Mouse (Mus musculus): ENCODE results near the gene Lbh. TPM values are rescaled to one million over a fixed set of nuclear protein-coding genes. Genes with fewer than 3 reads are reported as not detected.

The Lbh gene
- polyA plus RNA-seq, 1 experiment from 2014 or later, result 3.2 TPM

DNA sequence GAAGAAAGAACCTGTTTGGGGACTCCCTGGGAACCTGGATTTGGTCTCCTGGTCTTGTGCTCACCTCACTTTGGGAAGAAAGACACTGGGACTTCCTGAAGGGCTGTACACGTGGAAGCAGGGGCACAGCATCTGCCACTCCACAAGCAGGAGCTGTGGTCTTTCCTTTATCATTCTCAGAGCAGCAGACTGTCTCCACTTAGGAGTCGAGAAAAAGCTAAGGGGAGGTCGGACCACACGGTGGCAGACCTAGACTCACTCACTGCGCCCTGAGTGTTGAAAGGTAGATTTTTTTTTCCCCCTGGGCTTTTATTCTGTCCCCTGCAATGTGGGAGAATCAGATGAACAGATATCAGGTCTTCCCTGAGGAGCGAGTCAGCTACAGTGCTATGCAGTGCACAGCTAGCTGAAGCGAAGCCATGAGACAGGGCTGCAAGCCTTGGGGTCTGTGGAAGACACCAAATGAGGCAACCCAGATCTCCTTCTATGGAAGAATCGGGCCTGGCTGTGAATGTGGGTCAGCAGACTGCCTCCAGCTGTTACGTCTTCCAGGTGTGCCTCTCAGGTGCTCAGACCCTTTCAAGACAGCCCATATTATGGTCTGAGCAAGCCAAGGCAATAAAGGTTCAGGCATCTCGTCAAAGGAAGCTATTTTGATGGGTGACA is 11.7 kb upstream of the Lbh start:
- Histone ChIP-seq H3K9me3 (ENCODE audit: control insufficient read depth, low read length) (no peaks in the 10 kb centered on the region), H3K4me3 (ENCODE audit: low read depth, low read length) (no peak overlapping the region), H3K27ac (replicated peaks; ENCODE audit: low read depth, low read length) (no peak overlapping the region), H3K4me2 (ENCODE audit: low read depth, low read length) (no peak overlapping the region), H3K27me3 (replicated peaks; ENCODE audit: control insufficient read depth, insufficient read depth, low read length) (no peaks in the 10 kb centered on the region), H3K4me1 (ENCODE audit: control insufficient read depth, insufficient read depth, low read length) (no peaks in the 10 kb centered on the region), H3K9ac (ENCODE audit: low read depth, low read length) (no peak overlapping the region), H3K36me3 (ENCODE audit: control insufficient read depth, insufficient read depth, low read length) (no peaks in the 10 kb centered on the region)
- WGBS, result 63% methylated on average over 10 of the region's 10 CpGs
- ATAC-seq (ENCODE audit: low read depth) (no peak), DNase-seq (ENCODE audit: low spot score) (no peak)

GRCm38 (mm10) chr17:72907211-72907610 is 10.9 kb upstream of the Lbh start:
- DNase-seq (ENCODE audit: low spot score) (no peak), ATAC-seq (ENCODE audit: low read depth) (no peak)
- no peak overlapping the region for H3K27ac ChIP-seq (replicated peaks; ENCODE audit: low read depth, low read length)
- H3K9ac ChIP-seq (ENCODE audit: low read depth, low read length), result no peak overlapping the region
- H3K4me2 ChIP-seq (ENCODE audit: low read depth, low read length), result no peak overlapping the region
- no peaks in the 10 kb centered on the region for H3K9me3 ChIP-seq (ENCODE audit: control insufficient read depth, low read length)
- no peaks in the 10 kb centered on the region for H3K36me3 ChIP-seq (ENCODE audit: control insufficient read depth, insufficient read depth, low read length)
- no peak overlapping the region for H3K4me3 ChIP-seq (ENCODE audit: low read depth, low read length)
- no peaks in the 10 kb centered on the region for H3K4me1 ChIP-seq (ENCODE audit: control insufficient read depth, insufficient read depth, low read length)
- 85% methylated on average over 9 of the region's 9 CpGs for WGBS
- H3K27me3 ChIP-seq (replicated peaks; ENCODE audit: control insufficient read depth, insufficient read depth, low read length), result no peaks in the 10 kb centered on the region

GRCm38 (mm10) chr17:72907777-72908176 is 10.3 kb upstream of the Lbh start:
- Histone ChIP-seq H3K4me1 (ENCODE audit: control insufficient read depth, insufficient read depth, low read length) (no peaks in the 10 kb centered on the region), H3K9me3 (ENCODE audit: control insufficient read depth, low read length) (no peaks in the 10 kb centered on the region), H3K9ac (ENCODE audit: low read depth, low read length) (no peak overlapping the region), H3K27ac (replicated peaks; ENCODE audit: low read depth, low read length) (no peak overlapping the region), H3K27me3 (replicated peaks; ENCODE audit: control insufficient read depth, insufficient read depth, low read length) (no peaks in the 10 kb centered on the region), H3K36me3 (ENCODE audit: control insufficient read depth, insufficient read depth, low read length) (no peaks in the 10 kb centered on the region), H3K4me2 (ENCODE audit: low read depth, low read length) (no peak overlapping the region), H3K4me3 (ENCODE audit: low read depth, low read length) (no peak overlapping the region)
- no peak for ATAC-seq (ENCODE audit: low read depth)
- no peak for DNase-seq (ENCODE audit: low spot score)
- 69% methylated on average over 8 of the region's 8 CpGs for WGBS

- Histone ChIP-seq H3K27ac (replicated peaks; ENCODE audit: low read depth, low read length) (no peak overlapping the region), H3K9me3 (ENCODE audit: control insufficient read depth, low read length) (no peaks in the 10 kb centered on the region), H3K4me2 (ENCODE audit: low read depth, low read length) (no peak overlapping the region), H3K9ac (ENCODE audit: low read depth, low read length) (no peak overlapping the region), H3K4me3 (ENCODE audit: low read depth, low read length) (no peak overlapping the region), H3K27me3 (replicated peaks; ENCODE audit: control insufficient read depth, insufficient read depth, low read length) (no peaks in the 10 kb centered on the region), H3K4me1 (ENCODE audit: control insufficient read depth, insufficient read depth, low read length) (no peaks in the 10 kb centered on the region), H3K36me3 (ENCODE audit: control insufficient read depth, insufficient read depth, low read length) (no peaks in the 10 kb centered on the region)
- DNase-seq (ENCODE audit: low spot score) (no peak), ATAC-seq (ENCODE audit: low read depth) (no peak)
- WGBS, result 87% methylated on average over 3 of the region's 3 CpGs
Observed at GRCm38 (mm10) chr17:72908561-72908960, 9.5 kb upstream of the Lbh start.

GRCm38 (mm10) chr17:72909061-72909852 is 8.8 kb upstream of the Lbh start:
- Histone ChIP-seq H3K9me3 (ENCODE audit: control insufficient read depth, low read length) (no peaks in the 10 kb centered on the region), H3K4me2 (ENCODE audit: low read depth, low read length) (no peak overlapping the region), H3K27ac (replicated peaks; ENCODE audit: low read depth, low read length) (no peak overlapping the region), H3K4me3 (ENCODE audit: low read depth, low read length) (no peak overlapping the region), H3K27me3 (replicated peaks; ENCODE audit: control insufficient read depth, insufficient read depth, low read length) (no peaks in the 10 kb centered on the region), H3K4me1 (ENCODE audit: control insufficient read depth, insufficient read depth, low read length) (no peaks in the 10 kb centered on the region), H3K9ac (ENCODE audit: low read depth, low read length) (no peak overlapping the region), H3K36me3 (ENCODE audit: control insufficient read depth, insufficient read depth, low read length) (no peaks in the 10 kb centered on the region)
- ATAC-seq (ENCODE audit: low read depth), result no peak
- WGBS, result 84% methylated on average over 7 of the region's 7 CpGs
- no peak for DNase-seq (ENCODE audit: low spot score)

DNA sequence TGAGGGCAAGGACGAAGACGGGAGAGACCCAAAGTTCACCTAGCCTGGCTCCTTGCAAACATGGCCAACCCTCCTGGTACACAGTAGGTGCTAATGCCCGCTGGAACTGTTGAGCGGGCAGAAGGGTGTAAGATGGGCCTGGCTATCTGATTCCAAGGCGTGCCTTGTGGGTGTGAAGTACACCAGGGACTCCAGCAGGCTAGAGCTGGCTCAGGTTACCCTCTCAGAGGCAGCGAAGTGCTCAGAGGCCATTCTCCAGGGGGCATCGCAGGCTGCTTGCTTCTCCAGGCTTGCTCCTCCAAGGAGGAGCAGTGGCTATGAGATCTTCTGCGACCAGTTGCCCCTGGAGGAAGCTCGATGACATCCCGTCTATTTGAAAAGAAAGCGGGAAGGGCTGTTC is 6.8 kb upstream of the Lbh start:
- Histone ChIP-seq H3K27ac (replicated peaks; ENCODE audit: low read depth, low read length) (no peak overlapping the region), H3K4me3 (ENCODE audit: low read depth, low read length) (no peak overlapping the region), H3K36me3 (ENCODE audit: control insufficient read depth, insufficient read depth, low read length) (no peaks in the 10 kb centered on the region), H3K4me2 (ENCODE audit: low read depth, low read length) (no peak overlapping the region), H3K9me3 (ENCODE audit: control insufficient read depth, low read length) (no peaks in the 10 kb centered on the region), H3K9ac (ENCODE audit: low read depth, low read length) (no peak overlapping the region), H3K27me3 (replicated peaks; ENCODE audit: control insufficient read depth, insufficient read depth, low read length) (no peaks in the 10 kb centered on the region), H3K4me1 (ENCODE audit: control insufficient read depth, insufficient read depth, low read length) (no peaks in the 10 kb centered on the region)
- DNase-seq (ENCODE audit: low spot score), result no peak
- WGBS, result 63% methylated on average over 11 of the region's 11 CpGs
- peak; percentile 53; the same call in 1 of the 2 replicates for ATAC-seq (ENCODE audit: low read depth)

GRCm38 (mm10) chr17:72911751-72912150 is 6.4 kb upstream of the Lbh start:
- Histone ChIP-seq H3K27me3 (replicated peaks; ENCODE audit: control insufficient read depth, insufficient read depth, low read length) (no peaks in the 10 kb centered on the region), H3K4me1 (ENCODE audit: control insufficient read depth, insufficient read depth, low read length) (no peaks in the 10 kb centered on the region), H3K9me3 (ENCODE audit: control insufficient read depth, low read length) (no peaks in the 10 kb centered on the region), H3K9ac (ENCODE audit: low read depth, low read length) (no peak overlapping the region), H3K36me3 (ENCODE audit: control insufficient read depth, insufficient read depth, low read length) (no peaks in the 10 kb centered on the region), H3K4me2 (ENCODE audit: low read depth, low read length) (no peak overlapping the region), H3K27ac (replicated peaks; ENCODE audit: low read depth, low read length) (no peak overlapping the region), H3K4me3 (ENCODE audit: low read depth, low read length) (no peak overlapping the region)
- DNase-seq (ENCODE audit: low spot score), result no peak
- 30% methylated on average over 1 of the region's 1 CpGs for WGBS
- ATAC-seq (ENCODE audit: low read depth), result no peak

DNA sequence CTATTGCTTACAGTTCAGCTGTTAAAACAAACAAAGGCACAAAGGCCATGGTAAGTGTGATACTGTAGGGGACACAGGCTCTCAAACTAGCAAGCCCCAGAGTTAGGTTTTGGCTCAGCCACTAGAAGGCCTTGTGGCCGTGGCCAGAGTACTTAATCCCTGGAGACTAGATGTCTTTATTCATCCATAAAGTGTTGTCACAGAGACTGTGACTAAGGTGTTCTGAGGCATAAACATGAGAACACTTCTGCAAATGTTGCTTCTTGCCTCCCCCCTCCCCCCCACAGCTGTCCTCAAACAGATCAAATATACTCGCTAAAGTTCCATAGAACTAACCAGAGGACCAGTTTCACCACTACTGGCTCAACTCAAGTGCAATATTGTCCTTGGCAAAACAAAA is 4.0 kb upstream of the Lbh start:
- Histone ChIP-seq H3K36me3 (ENCODE audit: control insufficient read depth, insufficient read depth, low read length) (no peaks in the 10 kb centered on the region), H3K9me3 (ENCODE audit: control insufficient read depth, low read length) (no peaks in the 10 kb centered on the region), H3K27ac (replicated peaks; ENCODE audit: low read depth, low read length) (no peak overlapping the region), H3K4me2 (ENCODE audit: low read depth, low read length) (no peak overlapping the region), H3K27me3 (replicated peaks; ENCODE audit: control insufficient read depth, insufficient read depth, low read length) (no peaks in the 10 kb centered on the region), H3K4me3 (ENCODE audit: low read depth, low read length) (no peak overlapping the region), H3K9ac (ENCODE audit: low read depth, low read length) (no peak overlapping the region), H3K4me1 (ENCODE audit: control insufficient read depth, insufficient read depth, low read length) (no peaks in the 10 kb centered on the region; the same call in 1 of the 2 replicates)
- ATAC-seq (ENCODE audit: low read depth) (no peak), DNase-seq (ENCODE audit: low spot score) (no peak)
- 54% methylated on average over 2 of the region's 2 CpGs for WGBS
